Mouse (Mus musculus) mature B cell (primary cell): ENCODE measurements around the gene Rybp.

Experiments
- in situ Hi-C: fragments of 300-500 bp; cut with MboI; formaldehyde crosslinking; loops from 2 replicates; pipeline ENCODE4 v1.14.3; 2019

Gene Rybp

GRCm38 (mm10) chr6:100287334-100288015, at the start of gene Rybp:
TSS of gene Rybp (minus strand) at chr6:100287485.
- in situ Hi-C loops: loop anchor here (25.0 kb wide), 1 partner anchor 550 kb away; the partner anchor contains the start of gene Ppp4r2

GRCm38 (mm10) chr6:100336591-100337148, 49.4 kb upstream of the Rybp start:
- in situ Hi-C loops: no loop called here

GRCm38 (mm10) chr6:100335506-100336144, 48.3 kb upstream of the Rybp start:
- in situ Hi-C loops: no loop called here

GRCm38 (mm10) chr6:100333745-100334144, 46.5 kb upstream of the Rybp start:
- in situ Hi-C loops: no loop called here

GRCm38 (mm10) chr6:100332479-100332878, 45.2 kb upstream of the Rybp start:
- in situ Hi-C loops: no loop called here

- in situ Hi-C loops: no loop called here
These were observed 44.3 kb upstream of the Rybp start for GRCm38 (mm10) chr6:100331582-100331981.

GRCm38 (mm10) chr6:100331055-100331454, 43.8 kb upstream of the Rybp start:
- in situ Hi-C loops: no loop called here

- in situ Hi-C loops: no loop called here
These were observed 42.3 kb upstream of the Rybp start for GRCm38 (mm10) chr6:100329542-100329941.

GRCm38 (mm10) chr6:100327050-100327449, 39.8 kb upstream of the Rybp start:
- in situ Hi-C loops: no loop called here

GRCm38 (mm10) chr6:100323756-100324430, 36.6 kb upstream of the Rybp start:
- in situ Hi-C loops: no loop called here

- in situ Hi-C loops: no loop called here
These were observed 35.3 kb upstream of the Rybp start for GRCm38 (mm10) chr6:100322561-100322960.

GRCm38 (mm10) chr6:100322145-100322544, 34.9 kb upstream of the Rybp start:
- in situ Hi-C loops: no loop called here

- in situ Hi-C loops: no loop called here
These were observed 26.9 kb upstream of the Rybp start for GRCm38 (mm10) chr6:100314201-100314600.

GRCm38 (mm10) chr6:100311167-100311566, 23.9 kb upstream of the Rybp start:
- in situ Hi-C loops: no loop called here

GRCm38 (mm10) chr6:100304831-100305230, 17.5 kb upstream of the Rybp start:
- in situ Hi-C loops: no loop called here

- in situ Hi-C loops: no loop called here
These were observed 14.3 kb upstream of the Rybp start for GRCm38 (mm10) chr6:100301410-100302108.

- in situ Hi-C loops: no loop called here
These were observed 13.5 kb upstream of the Rybp start for GRCm38 (mm10) chr6:100300831-100301230.

GRCm38 (mm10) chr6:100298945-100299344, 11.7 kb upstream of the Rybp start:
- in situ Hi-C loops: loop anchor here (25.0 kb wide), 1 partner anchor 538 kb away; the partner anchor contains the start of gene Ppp4r2

- in situ Hi-C loops: loop anchor here (25.0 kb wide), 1 partner anchor 540 kb away; the partner anchor contains the start of gene Ppp4r2
These were observed 10.3 kb upstream of the Rybp start for GRCm38 (mm10) chr6:100297536-100297935.

- in situ Hi-C loops: loop anchor here (25.0 kb wide), 1 partner anchor 545 kb away; the partner anchor contains the start of gene Ppp4r2
These were observed 5.1 kb upstream of the Rybp start for GRCm38 (mm10) chr6:100292411-100292810.

GRCm38 (mm10) chr6:100289058-100289457, 1.8 kb upstream of the Rybp start:
- in situ Hi-C loops: loop anchor here (25.0 kb wide), 1 partner anchor 548 kb away; the partner anchor contains the start of gene Ppp4r2

GRCm38 (mm10) chr6:100288730-100289035, 1.4 kb upstream of the Rybp start:
- in situ Hi-C loops: loop anchor here (25.0 kb wide), 1 partner anchor 549 kb away; the partner anchor contains the start of gene Ppp4r2
